In genomic region chr9:70048280-70048679, GRCm38 (mm10) we compare ENCODE assay signal across 15 mouse cellular contexts. TPM values are rescaled to one million over a fixed set of nuclear protein-coding genes. Genes with fewer than 3 reads are reported as not detected.
A peak's percentile ranks its signal among the peaks of the same experiment; 100 is the strongest.
DNase-seq lines count a peak whose midpoint lies in the region; ATAC-seq lines count a peak whose summit lies in the region.
"Had no signal": no experiment of that assay in that cellular context is flagged by ENCODE, and none has a peak within 500 bp of the region (broad histone marks: within the 10 kb centered on the region; RNA-seq: fewer than 3 reads in every experiment).

No protein-coding gene starts in this region.

- no peak for ATAC-seq in midbrain, embryonic 11.5 days (ENCODE audit: low FRiP score)
- no peak for ATAC-seq in embryonic facial prominence, embryonic 12.5 days (ENCODE audit: insufficient number of reproducible peaks, insufficient read depth, low FRiP score, low TSS enrichment)
- ATAC-seq in limb, embryonic 13.5 days (ENCODE audit: low FRiP score, low read depth), result no peak
- no peak for ATAC-seq in hindbrain, embryonic 12.5 days (ENCODE audit: low FRiP score)
- ATAC-seq: midbrain, embryonic 15.5 days had no signal

- no peaks in the 10 kb centered on the region for H3K9me3 ChIP-seq in midbrain, embryonic 10.5 days (replicated peaks)
- no peaks in the 10 kb centered on the region for H3K9me3 ChIP-seq in midbrain, embryonic 11.5 days (ENCODE audit: control insufficient read depth, low read length)
- no peaks in the 10 kb centered on the region for H3K9me3 ChIP-seq in embryonic facial prominence, embryonic 12.5 days
- no peaks in the 10 kb centered on the region for H3K9me3 ChIP-seq in limb, embryonic 13.5 days
- H3K9me3 ChIP-seq in hindbrain, embryonic 10.5 days, result no peaks in the 10 kb centered on the region
- no peaks in the 10 kb centered on the region for H3K9me3 ChIP-seq in hindbrain, embryonic 12.5 days (replicated peaks)
- H3K9me3 ChIP-seq: midbrain, embryonic 15.5 days; neural tube, embryonic 12.5 days had no signal

- H3K4me1 ChIP-seq in midbrain, embryonic 10.5 days, result peaks cover 25% of the 10 kb centered on the region
- peaks cover 9% of the 10 kb centered on the region for H3K4me1 ChIP-seq in midbrain, embryonic 11.5 days (ENCODE audit: control insufficient read depth, insufficient read depth, low read length)
- peaks cover 22% of the 10 kb centered on the region for H3K4me1 ChIP-seq in embryonic facial prominence, embryonic 12.5 days
- peaks cover 33% of the 10 kb centered on the region for H3K4me1 ChIP-seq in limb, embryonic 13.5 days
- H3K4me1 ChIP-seq in hindbrain, embryonic 10.5 days (replicated peaks), result peaks cover 32% of the 10 kb centered on the region
- peaks cover 15% of the 10 kb centered on the region for H3K4me1 ChIP-seq in hindbrain, embryonic 12.5 days
- H3K4me1 ChIP-seq: neural tube, embryonic 12.5 days had no signal

- DNase-seq in midbrain, embryonic 10.5 days (ENCODE audit: low spot score), result no peak
- DNase-seq in midbrain, embryonic 11.5 days (ENCODE audit: low spot score, missing footprints), result no peak
- DNase-seq in hindbrain, embryonic 10.5 days (ENCODE audit: low spot score), result no peak
- DNase-seq in embryo, embryonic 10.5 days (ENCODE audit: low spot score), result no peak
- DNase-seq: adrenal gland, postnatal 25 days; retina, postnatal 1 day; spleen, adult 18-20 months had no signal

- H3K27me3 ChIP-seq in midbrain, embryonic 10.5 days (ENCODE audit: low read depth, poor library complexity, severe bottlenecking), result no peaks in the 10 kb centered on the region
- no peaks in the 10 kb centered on the region for H3K27me3 ChIP-seq in midbrain, embryonic 11.5 days (ENCODE audit: control insufficient read depth, insufficient read depth, low read length)
- H3K27me3 ChIP-seq in embryonic facial prominence, embryonic 12.5 days, result no peaks in the 10 kb centered on the region
- no peaks in the 10 kb centered on the region for H3K27me3 ChIP-seq in limb, embryonic 13.5 days
- H3K27me3 ChIP-seq in hindbrain, embryonic 10.5 days (ENCODE audit: insufficient read depth, poor library complexity, severe bottlenecking), result no peaks in the 10 kb centered on the region
- H3K27me3 ChIP-seq in hindbrain, embryonic 12.5 days, result no peaks in the 10 kb centered on the region
- H3K27me3 ChIP-seq: midbrain, embryonic 15.5 days; neural tube, embryonic 12.5 days had no signal

- WGBS in midbrain, embryonic 10.5 days, result 67% methylated on average over 5 of the region's 5 CpGs
- WGBS in midbrain, embryonic 11.5 days, result 58% methylated on average over 5 of the region's 5 CpGs
- 22% methylated on average over 5 of the region's 5 CpGs for WGBS in embryonic facial prominence, embryonic 12.5 days
- WGBS in limb, embryonic 13.5 days, result 31% methylated on average over 5 of the region's 5 CpGs
- WGBS in hindbrain, embryonic 10.5 days, result 55% methylated on average over 5 of the region's 5 CpGs
- 50% methylated on average over 5 of the region's 5 CpGs for WGBS in hindbrain, embryonic 12.5 days

- no peak overlapping the region for H3K9ac ChIP-seq in midbrain, embryonic 11.5 days (ENCODE audit: low read length)
- no peak overlapping the region for H3K9ac ChIP-seq in embryonic facial prominence, embryonic 12.5 days
- no peak overlapping the region for H3K9ac ChIP-seq in limb, embryonic 13.5 days
- no peak overlapping the region for H3K9ac ChIP-seq in hindbrain, embryonic 12.5 days
- H3K9ac ChIP-seq: liver, embryonic 14.5 days; midbrain, embryonic 15.5 days; neural tube, embryonic 12.5 days had no signal

- H3K36me3 ChIP-seq in midbrain, embryonic 10.5 days, result no peaks in the 10 kb centered on the region
- no peaks in the 10 kb centered on the region for H3K36me3 ChIP-seq in midbrain, embryonic 11.5 days (ENCODE audit: control insufficient read depth, insufficient read depth, low read length)
- H3K36me3 ChIP-seq in embryonic facial prominence, embryonic 12.5 days, result no peaks in the 10 kb centered on the region
- H3K36me3 ChIP-seq in limb, embryonic 13.5 days, result no peaks in the 10 kb centered on the region
- no peaks in the 10 kb centered on the region for H3K36me3 ChIP-seq in hindbrain, embryonic 10.5 days
- no peaks in the 10 kb centered on the region for H3K36me3 ChIP-seq in hindbrain, embryonic 12.5 days
- H3K36me3 ChIP-seq: midbrain, embryonic 15.5 days; neural tube, embryonic 12.5 days had no signal

- no peak overlapping the region for H3K4me3 ChIP-seq in midbrain, embryonic 10.5 days
- no peak overlapping the region for H3K4me3 ChIP-seq in midbrain, embryonic 11.5 days (ENCODE audit: low read depth, low read length)
- H3K4me3 ChIP-seq in embryonic facial prominence, embryonic 12.5 days, result no peak overlapping the region
- no peak overlapping the region for H3K4me3 ChIP-seq in limb, embryonic 13.5 days
- no peak overlapping the region for H3K4me3 ChIP-seq in hindbrain, embryonic 10.5 days
- no peak overlapping the region for H3K4me3 ChIP-seq in hindbrain, embryonic 12.5 days
- H3K4me3 ChIP-seq: midbrain, embryonic 15.5 days; neural tube, embryonic 12.5 days had no signal

- no peak overlapping the region for H3K4me2 ChIP-seq in midbrain, embryonic 11.5 days
- H3K4me2 ChIP-seq in embryonic facial prominence, embryonic 12.5 days (replicated peaks), result no peak overlapping the region
- 0 out of 2 replicates have a peak overlapping the region, but pooled peaks have one; percentile 0 for H3K4me2 ChIP-seq in limb, embryonic 13.5 days (replicated peaks)
- H3K4me2 ChIP-seq in hindbrain, embryonic 12.5 days (replicated peaks), result no peak overlapping the region
- H3K4me2 ChIP-seq: midbrain, embryonic 15.5 days; neural tube, embryonic 12.5 days had no signal

- 0 out of 2 replicates have a peak overlapping the region, but pooled peaks have one; percentile 61 for H3K27ac ChIP-seq in midbrain, embryonic 10.5 days (replicated peaks)
- no peak overlapping the region for H3K27ac ChIP-seq in midbrain, embryonic 11.5 days (ENCODE audit: low read depth, low read length)
- H3K27ac ChIP-seq in embryonic facial prominence, embryonic 12.5 days, result peak overlapping the region; percentile 38; the same call in 1 of the 2 replicates
- no peak overlapping the region; the same call in 1 of the 2 replicates for H3K27ac ChIP-seq in limb, embryonic 13.5 days
- H3K27ac ChIP-seq in hindbrain, embryonic 10.5 days, result no peak overlapping the region
- no peak overlapping the region for H3K27ac ChIP-seq in hindbrain, embryonic 12.5 days
- H3K27ac ChIP-seq: liver, embryonic 14.5 days; macrophage; midbrain, embryonic 15.5 days; neural tube, embryonic 12.5 days had no signal

RNA-seq across cellular contexts. Expression of gene Gcnt3, which starts 10.4 kb away (rescaled TPM):
- polyA plus RNA-seq in midbrain, embryonic 10.5 days (2016; fragmentation: Nextera tagmentation; extraction: Ambion mirVana), result not detected in 2 replicates
- not detected in 2 replicates for polyA plus RNA-seq in midbrain, embryonic 11.5 days (2014; fragmentation: Nextera tagmentation; extraction: Ambion mirVana)
- polyA plus RNA-seq in embryonic facial prominence, embryonic 12.5 days (2016; fragmentation: Nextera tagmentation; extraction: Ambion mirVana), result not detected in 2 replicates
- 0.03 TPM in 1 of 2 replicates, not detected in the other for polyA plus RNA-seq in limb, embryonic 13.5 days (2015; fragmentation: Nextera tagmentation; extraction: Ambion mirVana)
- polyA plus RNA-seq in hindbrain, embryonic 10.5 days (2016; fragmentation: Nextera tagmentation; extraction: Ambion mirVana), result not detected in 2 replicates
- polyA plus RNA-seq in hindbrain, embryonic 12.5 days (2016; fragmentation: Nextera tagmentation; extraction: Ambion mirVana), result not detected in 2 replicates
- polyA plus RNA-seq: forebrain, embryonic 11.5 days; liver, embryonic 14.5 days; macrophage; midbrain, embryonic 15.5 days; neural tube, embryonic 12.5 days had no signal

RNA-seq across cellular contexts. Expression of gene Gtf2a2, which starts 35.9 kb away (rescaled TPM):
- 200 TPM in 2 replicates for polyA plus RNA-seq in midbrain, embryonic 10.5 days (2016; fragmentation: Nextera tagmentation; extraction: Ambion mirVana)
- polyA plus RNA-seq in midbrain, embryonic 11.5 days (2014; fragmentation: Nextera tagmentation; extraction: Ambion mirVana), result 221 TPM in 2 replicates
- polyA plus RNA-seq in embryonic facial prominence, embryonic 12.5 days (2016; fragmentation: Nextera tagmentation; extraction: Ambion mirVana), result 190 and 198 TPM in 2 replicates
- polyA plus RNA-seq in limb, embryonic 13.5 days (2015; fragmentation: Nextera tagmentation; extraction: Ambion mirVana), result 206 and 213 TPM in 2 replicates
- polyA plus RNA-seq in hindbrain, embryonic 10.5 days (2016; fragmentation: Nextera tagmentation; extraction: Ambion mirVana), result 185 and 196 TPM in 2 replicates
- 169 and 180 TPM in 2 replicates for polyA plus RNA-seq in hindbrain, embryonic 12.5 days (2016; fragmentation: Nextera tagmentation; extraction: Ambion mirVana)

RNA-seq across cellular contexts. Expression of gene Bnip2, which starts 59.0 kb away (rescaled TPM):
- 102 and 106 TPM in 2 replicates for polyA plus RNA-seq in midbrain, embryonic 10.5 days (2016; fragmentation: Nextera tagmentation; extraction: Ambion mirVana)
- 131 and 136 TPM in 2 replicates for polyA plus RNA-seq in midbrain, embryonic 11.5 days (2014; fragmentation: Nextera tagmentation; extraction: Ambion mirVana)
- polyA plus RNA-seq in embryonic facial prominence, embryonic 12.5 days (2016; fragmentation: Nextera tagmentation; extraction: Ambion mirVana), result 108 and 112 TPM in 2 replicates
- 103 and 111 TPM in 2 replicates for polyA plus RNA-seq in limb, embryonic 13.5 days (2015; fragmentation: Nextera tagmentation; extraction: Ambion mirVana)
- 87.0 and 99.8 TPM in 2 replicates for polyA plus RNA-seq in hindbrain, embryonic 10.5 days (2016; fragmentation: Nextera tagmentation; extraction: Ambion mirVana)
- 109 and 111 TPM in 2 replicates for polyA plus RNA-seq in hindbrain, embryonic 12.5 days (2016; fragmentation: Nextera tagmentation; extraction: Ambion mirVana)

Comparison
In these comparisons a context has a peak if more than half of its experiments do, and no peak if none do; other contexts are left out.
1. H3K27ac ChIP-seq: peak in midbrain, embryonic 10.5 days (single experiment) and embryonic facial prominence, embryonic 12.5 days (single experiment); none in midbrain, embryonic 11.5 days (single experiment), limb, embryonic 13.5 days (single experiment), hindbrain, embryonic 10.5 days (single experiment) and hindbrain, embryonic 12.5 days (single experiment).